Mouse (Mus musculus) thymus, postnatal 4 days (tissue): ENCODE measurements around the gene Pgrmc2.

ENCODE experiments used
- DNase-seq: peaks from one replicate; pipeline ENCODE4 v3.0.0; 2021

Gene Pgrmc2

GRCm38 (mm10) chr3:41082885-41083789 lies at the start of gene Pgrmc2:
Gene Pgrmc2 (minus strand): TSS chr3:41083046.
- DNase-seq: peak; percentile 98

- DNase-seq: no peak
These were observed 41.1 kb upstream of the Pgrmc2 start for GRCm38 (mm10) chr3:41124000-41124294.

DNA sequence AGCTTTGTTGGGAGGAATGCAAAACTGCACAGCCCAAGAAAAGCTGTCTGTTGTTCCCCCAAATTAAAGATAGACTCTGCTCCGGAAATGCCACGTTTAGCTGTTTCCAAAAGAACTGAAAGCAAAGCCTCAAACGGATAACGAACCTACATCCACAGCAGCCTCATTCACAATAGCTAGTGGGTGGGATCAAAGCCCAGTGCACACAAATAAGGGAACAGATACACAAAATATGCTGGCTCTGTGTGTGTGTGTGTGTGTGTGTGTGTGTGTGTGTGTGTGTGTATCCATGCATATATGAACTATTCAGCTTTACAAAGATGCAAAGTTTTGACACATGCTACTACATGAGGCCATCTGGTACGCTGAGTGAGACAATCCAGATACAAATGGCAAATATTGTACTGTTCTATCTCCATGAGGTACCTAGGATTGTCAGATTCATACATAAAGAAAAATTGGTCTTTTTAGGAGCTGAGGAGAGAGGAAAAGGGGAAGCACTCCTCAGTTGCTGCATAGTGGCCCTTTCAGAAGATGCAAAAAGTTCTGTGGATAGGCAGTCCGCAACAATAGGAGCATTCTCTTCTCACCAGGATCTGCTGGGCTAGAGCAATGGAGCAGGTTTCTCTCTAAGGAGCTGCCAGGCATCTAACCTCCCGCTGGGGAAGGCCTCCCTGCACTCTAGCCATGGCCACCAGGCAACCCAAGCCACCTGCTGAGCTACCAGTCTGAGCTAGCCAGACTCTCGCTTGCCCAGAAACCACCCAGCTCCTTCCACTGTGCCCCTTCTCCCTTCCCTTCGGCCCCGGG lies 40.5 kb upstream of the Pgrmc2 start:
- DNase-seq: no peak

DNA sequence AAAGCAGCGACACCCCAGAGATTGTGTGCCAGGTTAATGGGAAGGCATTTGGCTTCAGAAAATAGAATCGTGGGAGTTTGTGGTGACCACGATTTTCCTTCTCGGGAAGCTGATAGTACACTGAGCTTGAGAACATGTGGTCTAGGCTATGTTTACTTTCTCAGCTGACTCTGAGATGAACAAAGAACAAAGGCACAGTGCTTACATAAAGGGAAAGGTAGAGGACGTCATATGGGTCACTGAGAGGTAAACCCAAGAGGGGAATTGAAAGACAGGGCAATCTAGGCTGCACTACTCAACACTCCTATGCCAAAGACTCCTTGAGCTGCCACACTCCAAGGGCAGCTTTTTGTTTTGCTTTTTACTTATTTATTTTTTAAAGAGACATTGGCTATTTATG lies 35.3 kb upstream of the Pgrmc2 start:
- DNase-seq: no peak

DNA sequence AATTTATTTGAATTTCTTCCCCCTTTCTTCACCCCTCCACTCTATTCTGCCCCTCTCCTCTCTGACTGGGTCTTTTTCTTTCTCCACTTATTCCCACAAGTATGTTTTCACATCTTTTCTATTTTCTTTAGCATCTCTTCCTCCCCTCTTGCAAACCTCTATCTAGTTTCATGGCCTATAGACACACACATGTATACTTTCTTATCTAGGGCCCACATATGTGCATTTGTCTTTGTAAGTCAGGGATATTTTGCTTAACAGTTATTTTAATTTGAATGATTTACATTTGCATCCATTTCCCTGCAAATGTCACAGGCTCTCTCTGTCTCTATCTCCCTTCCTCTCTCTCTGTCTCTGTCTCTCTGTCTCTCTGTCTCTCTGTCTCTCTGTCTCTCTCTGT lies 34.6 kb upstream of the Pgrmc2 start:
- DNase-seq: no peak

DNA sequence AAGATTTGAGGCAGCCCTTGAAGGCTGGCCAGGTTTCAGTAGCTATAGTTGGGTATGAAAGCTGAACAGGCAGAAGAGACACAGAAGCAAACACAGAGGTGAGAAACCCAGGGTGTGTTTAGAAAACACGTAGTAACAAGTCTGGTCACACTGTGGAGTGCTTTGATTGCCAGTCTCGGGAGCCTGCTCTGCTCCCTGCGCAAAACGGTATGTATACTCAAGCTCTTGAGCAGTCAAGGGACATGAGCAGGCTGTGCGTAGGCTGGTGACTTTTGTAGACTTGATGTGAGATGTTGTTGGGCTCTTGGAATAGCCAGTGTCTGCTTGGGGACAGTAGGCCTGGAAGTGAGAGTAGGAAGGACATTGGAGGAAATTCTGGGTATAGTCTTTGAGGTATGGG lies 30.3 kb upstream of the Pgrmc2 start:
- no peak for DNase-seq

DNA sequence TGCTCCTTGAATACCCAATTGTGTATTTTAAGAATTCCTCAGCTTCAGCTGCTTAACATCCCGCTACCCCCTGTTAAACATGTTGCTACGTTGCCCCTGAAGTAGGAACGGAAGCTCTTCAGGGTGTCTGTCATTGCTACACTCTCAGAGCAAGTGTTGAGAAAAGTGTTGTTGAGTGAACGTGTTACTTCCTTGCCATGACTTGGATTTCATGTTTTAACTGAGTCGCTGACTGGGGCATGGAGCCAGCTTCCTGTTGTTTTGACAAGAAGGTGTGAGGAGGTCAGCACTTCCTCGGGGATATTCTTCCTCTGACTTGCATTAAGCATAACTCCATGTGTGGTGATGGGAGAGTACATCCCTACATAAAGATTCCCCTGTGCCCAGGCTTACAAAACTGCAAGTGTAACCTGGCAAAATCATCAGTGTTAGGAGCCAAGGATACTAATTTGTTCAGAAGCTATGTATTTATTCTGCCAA lies 25.5 kb upstream of the Pgrmc2 start:
- DNase-seq: peak; percentile 13

DNA sequence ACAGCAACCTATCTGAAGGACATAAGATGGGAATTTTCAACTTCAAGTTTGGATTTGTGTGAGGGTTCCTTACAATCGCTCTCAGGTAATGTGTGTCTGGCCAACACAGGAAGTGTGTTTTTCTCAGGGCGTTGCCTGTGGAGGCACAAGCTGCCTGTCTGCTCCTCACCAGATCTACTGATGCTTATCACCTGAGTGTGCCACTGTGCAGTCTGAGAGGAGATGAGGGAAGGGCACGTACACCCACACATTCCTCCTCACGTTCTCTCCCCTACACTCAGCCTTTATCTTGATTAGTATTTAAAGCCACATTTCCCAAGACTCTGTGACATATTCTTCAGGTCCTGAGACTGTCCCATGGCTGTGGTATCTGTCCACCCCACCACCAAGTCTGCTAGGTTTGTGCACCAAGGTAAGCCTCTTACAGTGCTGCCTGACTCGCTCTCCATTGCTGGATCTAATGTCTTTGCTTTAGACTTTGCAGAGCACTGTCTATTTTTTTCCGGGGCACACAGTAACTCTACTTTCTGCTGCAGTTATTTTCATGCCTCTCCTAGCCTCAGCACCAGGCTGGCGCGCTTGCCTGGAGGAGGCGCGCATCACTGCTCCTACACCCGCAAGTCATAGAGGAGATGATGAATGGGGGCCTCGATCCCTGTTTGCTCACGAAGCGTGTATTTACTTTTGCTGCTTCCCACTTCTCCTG lies 24.9 kb upstream of the Pgrmc2 start:
- DNase-seq: peak; percentile 16

DNA sequence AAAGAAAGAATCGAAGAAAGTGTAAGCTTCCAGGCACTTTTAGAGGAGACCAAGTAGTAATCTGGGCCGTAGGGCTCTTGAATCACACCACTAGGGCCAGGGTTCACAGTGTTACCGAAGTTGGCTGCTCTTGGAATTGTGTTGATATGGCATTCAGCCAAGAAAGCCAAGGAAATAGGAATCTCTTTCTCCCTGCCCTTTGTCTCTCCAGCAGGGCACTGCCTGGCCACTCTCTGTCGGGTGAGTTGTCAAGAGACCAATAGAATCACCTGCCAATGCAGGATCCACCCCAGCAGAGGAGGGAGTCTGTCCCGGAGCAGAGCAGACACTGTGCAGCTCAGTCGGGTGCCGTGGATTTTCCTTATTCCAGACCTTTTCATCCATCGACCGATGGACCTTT lies 19.1 kb upstream of the Pgrmc2 start:
- no peak for DNase-seq

- no peak for DNase-seq
These were observed 17.3 kb upstream of the Pgrmc2 start for GRCm38 (mm10) chr3:41100157-41100556.

- no peak for DNase-seq
These were observed 16.8 kb upstream of the Pgrmc2 start for GRCm38 (mm10) chr3:41099672-41100071.

DNA sequence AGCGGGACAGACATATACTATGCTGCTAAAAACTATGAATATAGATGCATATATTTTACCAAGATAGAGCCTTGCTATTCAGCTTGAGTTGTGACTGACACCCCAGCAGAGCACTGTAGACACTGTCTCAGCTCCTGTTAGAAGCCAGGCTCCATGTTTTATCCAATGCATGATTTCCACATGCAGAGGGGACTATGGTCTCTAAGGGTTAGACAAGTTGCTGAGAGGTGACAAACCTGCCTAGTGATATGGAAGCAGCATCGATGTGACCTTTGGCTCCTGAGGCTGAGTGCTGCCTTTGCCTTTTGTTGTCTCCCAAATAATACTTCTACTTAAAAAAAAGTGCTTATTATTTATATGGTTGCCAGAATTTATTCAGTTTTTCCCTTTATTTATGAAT lies 10.4 kb upstream of the Pgrmc2 start:
- no peak for DNase-seq

DNA sequence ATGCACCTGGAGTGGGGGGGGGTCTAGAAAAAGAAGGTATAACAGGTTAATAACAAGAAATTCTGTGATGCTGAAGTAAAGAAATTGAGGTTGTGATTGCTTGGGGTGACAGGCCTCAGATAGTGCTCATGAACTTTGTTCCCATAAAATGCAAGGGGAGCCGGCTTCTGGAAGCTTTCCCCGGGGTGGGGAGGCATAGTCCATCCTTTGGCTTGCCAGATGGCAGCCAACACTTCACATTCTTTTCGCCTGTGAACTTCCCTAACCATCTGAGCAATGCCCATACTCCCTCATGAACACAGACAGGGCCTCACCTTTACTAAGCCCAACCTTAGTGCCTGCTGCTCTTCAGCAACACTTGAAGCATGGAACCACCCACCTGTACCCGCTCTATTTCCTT lies 9.5 kb upstream of the Pgrmc2 start:
- DNase-seq: no peak

DNA sequence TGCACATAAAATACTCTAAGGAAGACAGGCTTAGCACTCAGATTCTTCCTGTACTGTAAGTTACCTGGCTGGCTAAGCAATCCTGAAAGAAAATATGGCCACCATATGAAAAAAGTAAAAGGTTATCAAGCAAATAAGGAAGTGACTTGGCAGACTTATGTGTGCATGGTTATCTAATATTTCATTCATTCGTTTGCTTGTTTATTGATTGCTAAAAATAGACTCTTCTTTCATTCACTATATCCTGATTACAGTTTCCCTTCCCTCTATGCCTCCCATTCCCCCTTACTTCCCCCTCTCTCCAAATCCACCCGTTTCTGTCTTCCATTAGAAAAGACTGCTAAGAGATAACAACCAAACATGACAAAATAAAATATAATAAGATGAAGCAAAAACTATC lies 8.0 kb upstream of the Pgrmc2 start:
- DNase-seq: no peak

- DNase-seq: no peak
These were observed 4.2 kb upstream of the Pgrmc2 start for GRCm38 (mm10) chr3:41087071-41087470.

- DNase-seq: no peak
These were observed 1.6 kb upstream of the Pgrmc2 start for GRCm38 (mm10) chr3:41084421-41084820.

DNA sequence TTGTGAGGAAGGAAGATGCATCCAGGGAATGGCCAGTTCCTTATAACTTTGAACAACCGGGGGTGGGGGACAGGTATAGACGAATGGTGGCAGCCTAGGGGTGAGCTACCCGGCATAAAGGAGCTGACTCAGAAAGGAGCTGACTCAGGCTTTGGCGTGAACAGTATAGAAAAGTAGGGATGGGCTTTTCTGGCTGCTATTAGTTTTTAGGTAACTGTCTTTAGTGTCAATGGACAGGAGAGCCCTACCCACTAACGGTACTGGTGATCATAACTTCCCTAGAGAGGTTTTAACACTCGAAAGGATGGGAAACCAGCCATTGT lies 905 bp upstream of the Pgrmc2 start:
- no peak for DNase-seq

- no peak for DNase-seq
These were observed 344 bp downstream of the Pgrmc2 start for GRCm38 (mm10) chr3:41082520-41082884.

DNA sequence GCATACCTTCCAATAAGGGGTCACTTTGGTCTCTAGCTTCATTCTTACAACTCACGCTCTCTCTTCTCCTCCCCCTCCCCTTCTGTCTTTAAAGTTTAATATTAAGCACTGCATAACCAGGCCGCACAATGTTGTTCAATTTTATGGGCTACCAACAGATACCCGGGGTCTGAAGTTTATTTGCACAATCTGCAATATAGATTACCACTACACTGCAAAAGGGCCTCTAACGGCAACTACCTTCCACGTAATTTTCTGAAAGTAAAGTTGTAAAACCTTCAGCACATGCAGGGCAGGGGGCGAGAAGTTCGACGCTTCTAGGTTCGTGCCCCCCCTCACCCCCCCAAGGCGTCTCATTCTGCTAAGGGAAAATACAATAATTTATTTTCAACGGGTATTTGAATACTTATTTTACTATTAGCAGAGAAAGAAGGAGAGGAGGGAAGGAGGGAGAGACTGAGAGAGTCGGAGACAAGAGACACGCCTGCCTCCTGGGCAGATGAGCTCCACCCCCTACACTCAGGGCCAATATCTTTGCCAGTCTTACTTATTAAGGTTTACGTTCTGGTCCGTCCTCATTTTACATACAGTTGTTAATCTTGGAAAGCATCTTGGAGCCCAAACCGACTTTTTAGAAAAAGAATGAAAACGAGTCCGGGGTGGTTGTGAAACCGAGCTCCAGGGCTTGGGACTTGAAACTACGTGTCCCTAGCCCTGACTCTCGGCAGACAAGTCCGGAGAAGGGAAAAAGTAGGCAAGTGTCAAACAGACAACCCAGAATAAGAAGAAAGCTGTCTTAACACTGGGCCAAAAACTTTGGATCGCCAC lies 1.2 kb downstream of the Pgrmc2 start:
- DNase-seq: peak; percentile 31

DNA sequence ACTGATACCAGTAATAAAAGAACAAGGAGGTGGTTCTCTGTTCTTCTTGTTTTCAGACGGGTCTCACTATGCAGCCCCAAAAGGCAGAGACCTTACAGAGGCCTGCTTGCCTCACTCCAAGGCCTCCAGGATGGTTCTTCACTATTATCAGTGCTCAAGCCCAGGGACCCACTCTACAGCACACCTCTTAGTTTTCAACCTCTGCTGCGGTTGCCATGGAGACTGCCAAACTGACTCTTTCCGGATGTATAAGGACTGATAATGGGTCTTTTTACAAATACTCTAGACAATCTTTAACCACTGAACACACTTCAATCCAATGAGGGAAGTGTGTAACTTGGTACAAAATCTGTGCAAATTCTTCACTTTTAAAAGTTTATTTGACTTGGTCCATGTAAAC lies 2.1 kb downstream of the Pgrmc2 start:
- DNase-seq: peak; percentile 40

GRCm38 (mm10) chr3:41078673-41079072 lies 4.2 kb downstream of the Pgrmc2 start:
- no peak for DNase-seq

- no peak for DNase-seq
These were observed 7.5 kb downstream of the Pgrmc2 start for GRCm38 (mm10) chr3:41075376-41075775.

- no peak for DNase-seq
These were observed 12.3 kb downstream of the Pgrmc2 start for GRCm38 (mm10) chr3:41070519-41070918.
